Mouse (Mus musculus) G1E (cell line): ENCODE measurements around the gene Usf1.

Experiments used
- CTCF ChIP-seq: IDR thresholded peaks from 2 replicates; pipeline ENCODE4 v1.5.1; 2012; ENCODE audit warnings: low read depth, low read length, inconsistent platforms, mixed read lengths
- GATA1 ChIP-seq: IDR thresholded peaks from 2 replicates; pipeline ENCODE4 v1.6.1; 2012; ENCODE audit warnings: borderline replicate concordance, low read length, inconsistent platforms, mixed read lengths

DNA sequence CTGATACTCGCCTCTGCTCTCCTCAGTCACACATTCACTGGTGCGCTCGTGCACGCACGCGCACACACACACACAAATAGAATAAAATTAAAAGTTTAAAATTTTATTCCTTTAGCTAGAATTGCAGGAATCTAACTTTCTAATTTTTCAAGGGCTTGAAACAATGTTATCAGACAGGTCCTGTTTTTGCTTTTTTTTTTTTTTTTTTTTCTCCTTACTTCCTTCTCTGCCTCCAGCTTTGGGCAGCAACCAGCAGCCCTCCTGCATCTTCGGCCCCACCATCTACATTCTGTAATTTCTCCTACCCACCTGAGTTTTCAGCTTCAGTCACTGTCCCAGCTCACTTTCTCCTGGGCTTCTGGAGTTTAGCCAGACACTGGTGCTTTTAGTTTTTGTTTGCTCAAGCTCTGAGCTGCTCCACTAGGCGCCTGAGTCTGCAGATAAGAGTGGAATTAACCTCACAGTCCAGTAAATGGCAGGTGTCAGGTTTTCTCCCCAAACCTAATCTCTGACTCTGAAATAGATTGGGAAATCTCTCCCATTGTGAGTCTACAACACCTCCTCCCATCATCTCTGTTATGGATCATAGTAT, 11.5 kb downstream of the Usf1 start:
- TF ChIP-seq GATA1 = no peak
- no peak for TF ChIP-seq CTCF
